Mouse (Mus musculus): ENCODE results near the gene Tenm3.
A peak's percentile ranks its signal among the peaks of the same experiment; 100 is the strongest.

DNA sequence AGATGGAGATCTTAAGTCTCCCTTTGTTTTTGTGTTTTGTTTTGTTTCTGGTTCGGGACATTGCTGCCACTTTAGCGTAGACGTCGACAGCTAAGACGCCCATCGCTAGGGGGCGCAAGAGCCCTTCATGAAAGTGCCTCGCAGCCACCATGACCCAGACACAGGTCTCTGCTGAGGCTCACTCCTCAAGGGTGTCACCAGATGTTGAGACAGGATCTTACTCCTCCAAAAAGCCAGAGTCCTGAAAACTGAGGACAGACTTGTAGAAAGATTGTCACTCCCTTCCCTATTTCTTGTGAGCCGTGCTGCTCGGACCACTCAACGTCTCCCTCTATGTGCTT, 621.4 kb downstream of the Tenm3 start:
- peak; percentile 83 for TF ChIP-seq CTCF (IDR thresholded peaks at IDR 0.05; ENCODE audit: low read depth)
- TF ChIP-seq EP300 (IDR thresholded peaks at IDR 0.05; ENCODE audit: low read depth): no peak
